Mouse (Mus musculus): ENCODE data around the gene Bhlhb9.
A peak's percentile ranks its signal among the peaks of the same experiment; 100 is the strongest.

Bhlhb9 gene

GRCm38 (mm10) chrX:135886234-135886585, 88.8 kb downstream of the Bhlhb9 start:
- DNase-seq (ENCODE audit: inconsistent age in 2 of 2, low spot score in 1 of 2) = peak in 1 of 2 experiments; percentile 27

- no peak for DNase-seq (ENCODE audit: inconsistent age in 2 of 2, low spot score in 1 of 2)
Observed at GRCm38 (mm10) chrX:135916580-135916979, 119.2 kb downstream of the Bhlhb9 start.

GRCm38 (mm10) chrX:135917116-135917515, 119.7 kb downstream of the Bhlhb9 start:
- DNase-seq (ENCODE audit: inconsistent age in 2 of 2, low spot score in 1 of 2) = no peak

GRCm38 (mm10) chrX:135922162-135922561, 124.8 kb downstream of the Bhlhb9 start:
- no peak for DNase-seq (ENCODE audit: inconsistent age in 2 of 2, low spot score in 1 of 2)

GRCm38 (mm10) chrX:135925911-135926310, 128.5 kb downstream of the Bhlhb9 start:
- DNase-seq (ENCODE audit: inconsistent age in 2 of 2, low spot score in 1 of 2) = no peak

- no peak for DNase-seq (ENCODE audit: inconsistent age in 2 of 2, low spot score in 1 of 2)
Observed at GRCm38 (mm10) chrX:135928588-135928987, 131.2 kb downstream of the Bhlhb9 start.

- no peak for DNase-seq (ENCODE audit: inconsistent age in 2 of 2, low spot score in 1 of 2)
Observed at GRCm38 (mm10) chrX:135936452-135936851, 139.1 kb downstream of the Bhlhb9 start.
